Mouse (Mus musculus) right cerebral cortex, postnatal 4 days (tissue): Measurements from ENCODE around the gene Kif7.

ENCODE experiments used
- DNase-seq: peaks from one replicate; pipeline ENCODE4 v3.0.0-alpha.2; 2022

Kif7 gene

DNA sequence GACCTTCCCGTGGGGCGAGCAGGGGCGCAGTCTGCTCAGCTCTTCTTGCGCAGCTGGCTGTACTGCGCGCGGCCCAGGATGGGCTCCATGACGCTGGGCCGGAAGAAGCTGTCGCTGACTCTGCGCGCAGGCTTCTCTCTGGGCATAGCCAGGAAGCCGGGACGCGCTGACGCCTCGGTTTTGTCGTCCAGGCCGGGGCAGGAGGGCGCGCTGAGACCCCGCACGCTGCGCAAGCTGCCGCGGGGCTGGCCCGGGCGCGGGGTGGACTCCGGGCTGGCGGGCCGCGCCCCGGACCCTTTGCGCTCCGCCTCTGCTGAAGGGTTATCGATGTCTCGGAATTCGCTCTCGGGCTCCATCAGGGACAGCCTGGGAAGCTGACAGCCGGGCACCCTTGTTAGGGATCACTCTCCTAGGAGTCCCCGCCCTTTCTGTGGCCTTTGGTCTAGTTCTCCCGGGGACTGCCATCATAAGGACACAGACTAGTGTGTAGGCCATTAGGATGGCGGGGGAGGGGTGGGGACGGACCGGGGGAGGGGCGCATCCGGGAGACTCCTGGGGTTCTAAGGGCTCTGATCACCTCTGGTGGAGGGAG lies 6.0 kb upstream of the Kif7 start:
- DNase-seq, result peak; percentile 61

DNA sequence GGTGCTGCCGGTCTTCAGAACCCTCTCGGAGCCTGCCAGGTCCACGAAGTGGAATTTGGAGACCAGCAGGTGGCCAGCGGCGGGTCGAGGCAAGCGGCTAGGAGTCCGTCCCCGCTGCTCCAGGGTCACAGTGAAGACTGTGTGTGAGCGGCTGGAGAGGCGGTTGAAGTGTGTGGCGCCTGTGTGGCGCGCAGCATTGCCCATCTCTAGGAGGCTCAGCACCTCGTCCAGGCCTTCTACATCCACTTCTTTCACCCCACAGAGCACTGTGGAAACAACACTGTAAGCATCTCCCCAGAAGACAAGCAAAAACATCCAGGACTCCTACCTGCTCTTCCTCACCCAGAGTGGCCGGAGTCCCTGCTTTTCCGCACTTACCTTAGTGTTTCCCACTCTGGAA lies 4.7 kb downstream of the Kif7 start:
- DNase-seq, result no peak

GRCm38 (mm10) chr7:79710130-79710607 lies 5.4 kb downstream of the Kif7 start:
- peak; percentile 77 for DNase-seq

- DNase-seq, result no peak
Measured at GRCm38 (mm10) chr7:79705210-79705609, 10.3 kb downstream of the Kif7 start.

DNA sequence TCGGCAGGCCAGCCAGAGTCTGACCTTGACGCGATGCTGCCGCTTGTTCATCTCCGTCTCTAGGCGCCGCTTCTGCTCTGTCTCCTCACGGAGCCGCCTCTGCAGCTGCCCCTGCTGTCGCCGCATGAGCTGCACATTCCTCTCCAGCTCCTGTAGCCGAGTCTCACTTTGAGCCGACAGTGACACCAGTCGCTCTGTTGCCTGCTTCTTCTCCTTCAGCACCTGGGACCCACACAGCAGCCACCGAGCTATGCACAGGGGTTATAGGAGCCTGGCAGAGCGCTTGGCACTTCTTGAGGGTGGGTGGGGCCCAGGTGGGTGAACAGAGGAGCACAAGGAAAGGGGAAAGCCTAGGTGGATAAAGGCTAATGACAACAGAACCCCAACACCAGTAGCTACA lies 12.8 kb downstream of the Kif7 start:
- DNase-seq, result no peak

- no peak for DNase-seq
Measured at GRCm38 (mm10) chr7:79696495-79696894, 19.0 kb downstream of the Kif7 start.

GRCm38 (mm10) chr7:79680231-79680630 lies 35.3 kb downstream of the Kif7 start:
- DNase-seq, result no peak

DNA sequence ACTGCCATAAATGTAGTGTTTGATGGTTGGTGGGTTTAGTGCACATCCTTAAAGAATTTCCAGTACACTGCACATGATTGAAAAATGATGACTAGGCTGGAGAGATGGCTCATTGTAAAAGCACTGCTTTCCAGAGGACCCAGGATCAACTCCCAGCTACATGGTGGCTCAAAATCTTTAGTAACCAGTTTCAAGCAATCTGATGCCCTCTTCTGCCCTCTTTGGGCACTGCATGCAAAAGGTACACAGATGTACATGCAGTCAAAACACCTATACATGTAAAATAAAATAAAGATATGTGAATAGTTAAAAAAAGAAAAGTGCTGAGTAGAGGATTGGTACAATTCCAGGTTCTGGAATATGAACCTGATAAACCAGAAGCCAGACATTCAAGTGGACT lies 36.3 kb downstream of the Kif7 start:
- DNase-seq, result no peak

DNA sequence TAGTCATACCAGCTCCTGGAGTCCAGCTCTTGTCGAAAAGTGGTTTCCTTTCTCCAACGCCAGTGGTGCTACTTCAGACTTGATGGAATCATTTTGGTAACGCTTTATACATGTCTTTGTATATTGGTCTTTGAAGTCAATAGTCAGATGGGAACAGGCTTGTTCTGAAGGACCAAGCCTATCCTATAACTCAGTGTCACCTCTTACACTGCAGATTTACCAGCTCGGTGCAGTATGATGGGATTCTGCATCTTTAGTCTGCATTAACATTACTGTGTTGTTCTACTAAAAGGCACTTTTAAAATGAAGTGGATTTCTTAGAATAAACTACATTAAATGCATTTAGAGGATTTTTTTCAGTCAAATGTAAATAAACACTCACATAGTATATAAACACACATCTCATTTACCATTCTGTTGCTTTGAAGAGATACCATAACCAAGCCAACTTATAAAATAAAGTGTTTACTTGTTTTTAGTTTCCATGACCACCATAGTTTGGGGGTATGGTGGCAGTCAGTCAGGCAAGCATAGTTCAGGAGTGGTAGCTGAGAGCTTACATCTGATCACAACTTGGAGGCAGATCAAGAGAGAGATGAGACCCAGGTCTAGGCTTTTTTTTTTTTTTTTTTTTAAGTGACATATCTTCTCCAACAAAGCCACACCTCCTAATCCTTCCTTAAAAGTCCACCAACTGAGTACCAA lies 44.5 kb downstream of the Kif7 start:
- DNase-seq, result no peak

- no peak for DNase-seq
Measured at GRCm38 (mm10) chr7:79666690-79667089, 48.8 kb downstream of the Kif7 start.

DNA sequence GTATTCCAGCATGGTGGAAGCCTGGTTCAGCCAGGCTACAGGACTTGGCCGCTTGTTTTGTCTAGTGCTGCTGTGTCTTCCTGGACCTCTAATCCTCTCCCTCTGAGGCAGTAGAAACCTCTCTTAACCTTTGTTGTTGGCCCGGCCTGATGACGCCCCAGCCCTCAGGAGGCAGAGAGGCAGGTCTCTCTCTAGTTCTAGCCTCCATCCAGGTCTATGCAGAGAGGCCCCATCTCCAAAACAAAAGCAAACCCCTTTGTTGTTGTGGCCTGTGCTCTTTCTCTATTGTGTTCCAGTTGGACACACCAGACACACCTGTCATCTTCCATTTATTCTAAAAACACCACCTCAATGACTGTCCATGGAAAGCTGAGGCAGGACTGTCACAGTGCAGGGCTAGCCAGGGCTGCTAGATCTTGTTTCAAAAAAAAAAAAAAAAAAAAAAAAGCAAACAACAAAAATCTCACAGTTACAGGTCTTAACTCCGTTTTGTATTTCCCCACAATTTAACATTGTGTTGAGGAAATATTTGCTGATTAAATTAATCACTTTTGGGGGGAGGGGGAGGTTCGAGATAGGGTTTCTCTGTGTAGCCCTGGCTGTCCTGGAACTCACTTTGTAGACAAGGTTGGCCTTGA lies 54.1 kb downstream of the Kif7 start:
- DNase-seq, result no peak

- DNase-seq, result no peak
Measured at GRCm38 (mm10) chr7:79660291-79661150, 55.0 kb downstream of the Kif7 start.

DNA sequence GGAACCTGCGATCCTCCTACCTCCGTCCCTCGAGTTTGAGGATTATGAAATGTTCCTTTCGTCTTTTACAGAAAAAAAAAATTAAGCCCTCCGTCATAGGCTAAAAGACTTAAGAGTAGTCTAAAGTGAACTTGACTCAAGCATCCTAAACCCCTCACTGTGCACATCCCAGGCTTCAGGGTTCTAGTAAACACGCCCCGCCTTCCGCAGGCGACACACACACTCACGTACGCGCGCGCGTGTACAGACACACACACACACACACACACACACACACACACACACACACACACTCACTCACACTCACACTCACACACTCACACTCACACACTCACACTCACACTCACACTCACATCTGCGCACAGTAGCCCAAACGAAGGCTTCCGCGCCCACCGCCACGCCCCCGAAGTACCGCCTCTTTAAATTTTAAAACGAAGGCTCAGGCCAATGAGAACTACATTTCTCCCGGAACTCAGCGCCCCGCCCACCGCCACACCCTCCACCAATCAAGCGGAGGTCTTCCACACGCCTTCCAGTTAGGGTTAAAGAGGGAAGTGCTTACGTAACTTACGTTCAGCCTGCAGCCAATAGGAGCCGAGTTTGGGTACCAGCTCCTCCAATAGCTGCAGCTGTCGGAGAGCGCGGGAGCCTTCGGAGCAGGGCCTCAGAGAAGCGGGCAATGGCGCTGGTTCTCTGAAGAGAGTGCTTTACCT lies 55.8 kb downstream of the Kif7 start, which contains the start of gene Ticrr:
Gene Ticrr, plus strand, starts transcription at position 619 of the 713 bp plus-strand sequence.
- DNase-seq, result peak; percentile 94

- no peak for DNase-seq
Measured at GRCm38 (mm10) chr7:79654586-79654985, 60.9 kb downstream of the Kif7 start.

DNA sequence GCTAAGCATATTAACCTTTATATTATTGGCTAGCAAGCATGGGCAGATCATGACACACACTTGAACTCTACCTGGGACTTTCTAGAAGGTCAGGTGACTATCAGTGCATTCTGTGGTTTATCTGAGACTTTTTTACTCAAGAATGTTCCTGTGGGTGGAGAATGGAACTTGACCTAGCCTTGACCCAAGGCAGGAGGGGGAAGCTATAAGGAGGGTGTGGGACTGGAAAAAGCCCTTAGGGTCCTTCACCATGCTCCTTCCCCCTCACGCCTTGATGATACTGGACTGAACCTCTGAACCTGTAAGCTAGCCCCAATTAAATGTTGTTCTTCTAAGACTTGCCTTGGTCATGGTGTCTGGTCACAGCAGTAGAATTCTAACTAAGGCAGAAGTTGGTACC lies 61.3 kb downstream of the Kif7 start:
- DNase-seq, result no peak

DNA sequence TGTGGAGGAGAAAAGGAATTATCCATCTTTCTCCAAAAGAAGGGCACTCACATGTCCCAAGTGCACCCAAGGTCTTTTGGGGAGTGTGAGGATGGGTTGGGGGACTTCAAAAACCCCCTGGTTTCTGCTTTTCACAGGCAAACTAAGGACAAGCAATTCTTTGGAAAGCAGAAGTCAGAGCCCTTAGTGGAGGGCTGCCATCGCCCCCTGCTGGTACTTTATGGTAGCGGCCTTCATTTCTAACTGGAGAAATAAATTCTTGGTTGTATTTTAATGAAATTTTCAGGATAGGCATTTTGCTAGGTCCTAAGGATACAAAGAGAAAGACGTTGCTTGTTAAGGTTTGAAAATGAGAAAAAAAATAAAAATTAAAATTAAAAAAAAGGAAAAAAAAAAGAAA lies 66.5 kb downstream of the Kif7 start:
- peak; percentile 83 for DNase-seq
